Mouse (Mus musculus) layer of hippocampus, adult 9-10 months (tissue): ENCODE results near the gene Arhgef3.
A peak's percentile ranks its signal among the peaks of the same experiment; 100 is the strongest.

Experiments
- DNase-seq: peaks from one replicate; pipeline ENCODE4 v3.0.0; 2022; ENCODE audit warnings: low spot score

Arhgef3 gene

GRCm38 (mm10) chr14:27268986-27269700 lies 154.4 kb downstream of the Arhgef3 start:
- no peak for DNase-seq

- peak; percentile 37 for DNase-seq
Observed at GRCm38 (mm10) chr14:27269836-27270235, 155.1 kb downstream of the Arhgef3 start.

DNA sequence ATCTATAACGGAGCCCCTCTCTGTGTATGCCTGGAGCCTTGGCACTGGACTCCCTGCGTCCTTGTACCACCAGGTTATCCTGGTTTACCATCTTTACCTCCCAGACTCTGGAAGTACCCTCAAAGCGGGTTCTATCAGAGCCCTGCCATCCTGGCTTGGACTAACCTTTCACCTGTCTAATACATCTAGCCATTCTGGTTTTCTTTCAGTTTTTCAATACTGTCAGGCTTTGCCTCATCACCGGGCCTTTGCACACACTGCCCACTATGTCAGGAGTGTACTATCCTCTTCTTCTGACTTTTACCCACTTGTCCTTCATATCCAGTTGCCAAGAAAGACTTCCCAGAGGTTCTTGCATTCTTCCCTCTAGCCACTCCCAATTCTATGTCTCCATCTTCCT lies 155.8 kb downstream of the Arhgef3 start:
- DNase-seq = no peak

- DNase-seq = no peak
Observed at GRCm38 (mm10) chr14:27271371-27272071, 156.8 kb downstream of the Arhgef3 start.

GRCm38 (mm10) chr14:27272072-27272834 lies 157.6 kb downstream of the Arhgef3 start:
- DNase-seq = no peak

- DNase-seq = no peak
Observed at GRCm38 (mm10) chr14:27272835-27273138, 158.1 kb downstream of the Arhgef3 start.

- DNase-seq = no peak
Observed at GRCm38 (mm10) chr14:27273169-27273568, 158.5 kb downstream of the Arhgef3 start.

- no peak for DNase-seq
Observed at GRCm38 (mm10) chr14:27277259-27277658, 162.6 kb downstream of the Arhgef3 start.

DNA sequence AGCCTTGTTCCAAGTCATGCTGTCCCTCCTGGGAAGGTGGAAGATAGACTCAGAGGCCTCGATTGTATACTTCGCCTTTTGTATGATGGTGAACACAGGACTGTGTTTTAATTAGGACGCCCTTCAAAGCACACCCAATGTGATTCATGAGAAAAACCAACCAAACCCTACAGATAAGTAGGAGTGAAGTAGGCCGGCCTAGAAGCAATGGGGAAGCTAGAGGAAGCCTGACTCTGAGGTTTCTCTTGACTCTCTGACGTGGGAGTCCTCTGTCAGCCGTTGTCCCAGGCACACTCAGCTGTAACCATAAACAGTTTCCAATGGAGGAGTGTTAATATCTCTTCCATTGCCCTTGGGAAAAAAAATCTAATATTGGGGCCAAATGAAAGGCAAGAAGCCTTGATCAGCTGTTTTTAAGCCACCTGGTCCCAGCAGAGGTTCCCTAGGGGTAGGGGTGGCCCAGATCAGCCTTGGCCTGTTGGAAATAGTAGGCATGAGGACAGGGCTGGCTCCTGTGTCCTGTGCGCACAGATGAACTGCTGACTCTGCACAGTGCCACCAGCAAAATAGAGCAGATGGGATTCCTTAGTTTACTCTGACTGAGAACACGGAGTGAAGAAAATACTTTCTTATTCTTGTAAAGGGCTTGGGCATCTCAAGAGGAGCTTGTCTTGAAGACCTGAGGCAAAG lies 165.6 kb downstream of the Arhgef3 start:
- DNase-seq = no peak

- no peak for DNase-seq
Observed at GRCm38 (mm10) chr14:27283956-27284355, 169.3 kb downstream of the Arhgef3 start.

- no peak for DNase-seq
Observed at GRCm38 (mm10) chr14:27286202-27286601, 171.5 kb downstream of the Arhgef3 start.

GRCm38 (mm10) chr14:27289053-27289452 lies 174.4 kb downstream of the Arhgef3 start:
- DNase-seq = no peak

- DNase-seq = no peak
Observed at GRCm38 (mm10) chr14:27292101-27292500, 177.4 kb downstream of the Arhgef3 start.

DNA sequence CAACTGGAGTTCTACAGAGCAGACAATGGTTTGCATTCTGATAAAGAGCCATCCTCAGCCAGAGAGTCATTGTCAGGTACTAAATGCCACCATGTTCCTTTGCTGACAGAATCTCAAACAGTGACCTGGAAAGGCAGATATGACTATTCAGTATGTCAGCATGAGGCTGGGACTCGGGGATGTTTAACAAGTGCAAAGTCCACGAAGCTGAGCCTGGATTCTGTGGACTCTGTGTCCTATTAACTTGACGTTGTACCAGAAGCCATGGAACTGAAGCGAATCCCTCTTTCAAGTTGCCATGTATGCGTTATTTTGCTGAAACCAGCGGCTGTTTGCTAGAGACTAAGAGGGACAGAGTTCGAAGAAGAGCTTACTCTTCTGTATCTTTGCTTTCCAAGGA lies 181.1 kb downstream of the Arhgef3 start:
- no peak for DNase-seq

DNA sequence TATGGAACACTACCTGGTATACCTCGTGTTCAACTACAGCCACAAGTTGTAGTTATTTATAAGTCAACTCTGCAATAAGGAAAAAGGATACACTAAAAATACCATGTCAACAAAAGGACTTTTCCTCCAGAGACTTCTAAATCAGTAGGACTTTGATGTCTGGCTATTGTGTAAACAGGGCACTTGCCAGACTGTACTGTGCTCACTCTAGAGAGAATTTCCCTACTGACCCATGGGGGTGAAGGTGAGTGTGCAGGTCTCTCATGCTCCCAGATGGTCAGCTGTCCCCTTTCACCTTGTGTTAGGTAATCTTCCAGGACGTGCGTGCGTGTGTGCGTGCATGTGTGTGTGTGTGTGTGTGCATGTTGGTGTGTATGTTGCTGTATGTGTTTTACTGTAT lies 182.3 kb downstream of the Arhgef3 start:
- DNase-seq = no peak

DNA sequence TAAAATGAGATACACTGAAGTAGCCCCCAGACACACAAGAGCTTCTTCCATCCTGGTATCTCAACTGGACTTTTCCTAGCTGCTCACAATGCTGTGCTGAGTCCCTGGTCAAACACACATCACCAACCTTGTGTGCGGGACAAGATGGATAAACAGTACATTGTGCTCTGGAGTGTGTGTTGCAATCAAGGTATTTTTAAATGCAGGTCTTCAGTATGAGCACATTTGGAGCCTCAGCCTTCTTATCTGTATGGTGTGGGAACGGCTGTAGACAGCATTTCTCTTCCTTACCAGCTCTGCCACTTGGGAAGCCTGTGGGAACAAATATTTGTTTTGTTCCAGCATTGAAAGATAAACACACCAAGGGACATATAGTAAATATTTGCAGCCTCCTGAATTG lies 184.2 kb downstream of the Arhgef3 start:
- DNase-seq = no peak

DNA sequence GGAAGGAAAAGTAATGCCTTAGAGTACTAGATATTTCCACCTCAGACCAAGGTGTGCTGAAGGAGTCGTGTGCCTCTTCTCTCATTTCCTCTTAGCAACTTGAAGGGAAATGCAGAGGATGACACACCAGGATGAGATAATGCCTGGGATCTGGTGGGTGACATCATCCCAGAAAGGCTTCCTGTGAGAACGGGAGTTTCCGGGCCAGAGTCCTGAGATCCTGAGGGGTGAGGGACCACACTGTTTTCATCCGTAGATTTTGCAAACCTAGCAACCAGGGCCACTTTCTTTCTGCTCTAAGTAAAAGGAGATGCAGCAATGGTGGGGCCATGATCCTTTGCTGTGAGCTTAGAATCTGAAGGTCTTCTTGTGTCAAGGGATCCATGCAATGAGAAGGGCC lies 185.0 kb downstream of the Arhgef3 start:
- DNase-seq = no peak

DNA sequence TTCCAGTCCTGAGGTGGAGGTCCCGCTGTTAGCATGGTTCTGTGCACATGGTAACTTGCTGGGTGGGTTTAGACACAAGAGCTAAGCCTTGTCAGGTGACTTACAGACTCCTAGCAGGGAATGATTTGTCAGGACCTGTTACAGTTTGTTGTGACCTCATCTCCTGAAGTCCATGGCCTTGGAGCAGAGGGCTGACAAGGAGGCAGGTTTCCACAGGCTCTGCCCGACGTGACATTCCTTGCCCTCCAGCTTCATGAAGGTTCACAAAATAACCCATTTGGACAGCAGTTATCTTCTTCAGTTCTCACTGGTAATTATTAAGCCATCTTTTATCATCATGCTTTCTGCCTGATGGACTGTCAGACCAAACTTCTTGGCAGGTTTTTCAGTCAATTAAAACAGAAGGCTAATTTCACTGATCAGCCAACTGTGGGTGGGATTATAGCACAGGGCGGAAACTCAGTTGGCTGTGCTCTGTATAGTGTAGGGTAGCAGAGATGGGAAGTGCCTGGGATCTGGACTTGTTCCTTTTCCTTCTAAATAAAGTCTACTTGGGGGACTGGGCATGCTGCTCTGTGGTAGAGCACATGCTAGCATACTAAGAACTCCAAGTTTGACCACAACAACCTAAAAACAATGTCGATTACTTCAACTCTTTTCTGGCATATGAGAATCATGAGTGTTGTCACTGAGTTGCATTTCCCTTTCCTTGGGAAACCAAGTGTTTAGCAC lies 187.2 kb downstream of the Arhgef3 start:
- DNase-seq = peak; percentile 8

GRCm38 (mm10) chr14:27303294-27303693 lies 188.6 kb downstream of the Arhgef3 start:
- no peak for DNase-seq

GRCm38 (mm10) chr14:27304408-27304807 lies 189.7 kb downstream of the Arhgef3 start:
- no peak for DNase-seq

DNA sequence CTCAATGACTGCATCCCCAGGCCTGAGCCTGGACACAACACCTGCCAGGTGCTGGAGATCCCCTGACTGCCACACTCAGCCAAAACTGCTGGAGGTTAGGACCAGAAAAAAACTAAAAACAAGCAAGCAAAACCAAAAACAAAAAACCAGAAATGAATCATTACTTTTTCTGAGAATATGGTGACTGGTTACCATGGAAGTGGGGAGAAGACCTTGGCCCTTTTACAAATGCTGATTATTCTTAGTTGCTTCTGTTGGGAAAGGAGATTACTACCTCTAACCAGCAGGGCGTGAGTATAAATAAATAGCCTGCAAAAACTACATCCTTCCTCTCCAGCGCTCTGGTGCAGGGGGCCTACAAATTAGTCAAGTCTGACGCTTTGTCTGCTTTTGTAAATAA lies 194.1 kb downstream of the Arhgef3 start:
- DNase-seq = no peak
